Mouse (Mus musculus) neural tube, embryonic 14.5 days (tissue): Measurements from ENCODE around the gene Slc2a9. TPM values are rescaled to one million over a fixed set of nuclear protein-coding genes. Genes with fewer than 3 reads are reported as not detected.

Experiments used
- ATAC-seq: fragments of 200-750 bp; cut with Nextera tagmentation; 2 replicates; pipeline ENCODE4 v1.8.0; 2017; ENCODE audit warnings: low read depth, mild to moderate bottlenecking, moderate TSS enrichment, moderate library complexity
- H3K27ac ChIP-seq: fragments of 300-500 bp; sonication (generic); 2 replicates; pipeline ENCODE4 v1.5.1; 2014; ENCODE audit warnings: low read depth, mild to moderate bottlenecking, control low read depth, low read length, moderate library complexity, mixed read lengths
- H3K27me3 ChIP-seq: fragments of 300-500 bp; sonication (generic); 2 replicates; pipeline ENCODE4 v1.6.1; 2014; ENCODE audit warnings: low read length; ENCODE audit not compliant: control insufficient read depth, insufficient read depth
- H3K36me3 ChIP-seq: fragments of 300-500 bp; sonication (generic); 2 replicates; pipeline ENCODE4 v1.6.1; 2014; ENCODE audit warnings: low read length, mixed read lengths; ENCODE audit not compliant: control insufficient read depth, insufficient read depth
- H3K4me1 ChIP-seq: fragments of 300-500 bp; sonication (generic); 2 replicates; pipeline ENCODE4 v1.6.1; 2014; ENCODE audit warnings: low read length; ENCODE audit not compliant: control insufficient read depth, insufficient read depth
- H3K4me2 ChIP-seq: fragments of 300-500 bp; sonication (generic); 2 replicates; pipeline ENCODE4 v1.6.1; 2014; ENCODE audit warnings: mild to moderate bottlenecking, low read depth, low read length, control low read depth
- H3K4me3 ChIP-seq: fragments of 300-500 bp; sonication (generic); 2 replicates; pipeline ENCODE4 v1.5.1; 2014; ENCODE audit warnings: low read depth, low read length, control low read depth, mixed read lengths
- H3K9ac ChIP-seq: fragments of 300-500 bp; sonication (generic); replicated peaks from 2 replicates; pipeline ENCODE4 v1.6.1; 2014; ENCODE audit warnings: low read depth, mild to moderate bottlenecking, control low read depth, low read length, mixed read lengths
- H3K9me3 ChIP-seq: fragments of 300-500 bp; sonication (generic); 2 replicates; pipeline ENCODE4 v1.6.1; 2016; ENCODE audit warnings: low read length; ENCODE audit not compliant: control insufficient read depth
- WGBS: fragments of 180-500 bp; shearing (Covaris S2); extraction: QIAGEN DNeasy Blood & Tissue Kit; methylation state at CpG from one replicate; pipeline ENCODE4 v1.1.7; 2014; 5-methylcytosine and 5-hydroxymethylcytosine counted together
- polyA plus RNA-seq: library from polyadenylated mRNA; unstranded; fragments of >200 nt; fragmentation: Nextera tagmentation; extraction: Ambion mirVana; gene quantifications from 2 replicates; pipeline ENCODE4 v1.2.1, GENCODE M21; 2014

The Slc2a9 gene
- polyA plus RNA-seq, 1 experiment from 2014 or later, result 0.80 TPM

GRCm38 (mm10) chr5:38540898-38541297 lies 38.0 kb upstream of the Slc2a9 start:
- no peaks in the 10 kb centered on the region for H3K27me3 ChIP-seq
- no peak overlapping the region for H3K9ac ChIP-seq
- no peak overlapping the region for H3K27ac ChIP-seq
- H3K4me1 ChIP-seq, result no peaks in the 10 kb centered on the region
- peaks cover 94% of the 10 kb centered on the region for H3K36me3 ChIP-seq
- no peaks in the 10 kb centered on the region for H3K9me3 ChIP-seq
- 86% methylated on average over 1 of the region's 1 CpGs for WGBS
- H3K4me2 ChIP-seq, result no peak overlapping the region
- ATAC-seq, result no peak
- no peak overlapping the region for H3K4me3 ChIP-seq

- Histone ChIP-seq H3K4me1 (no peaks in the 10 kb centered on the region), H3K4me3 (no peak overlapping the region), H3K4me2 (no peak overlapping the region), H3K36me3 (peaks cover 92% of the 10 kb centered on the region), H3K9me3 (no peaks in the 10 kb centered on the region), H3K27me3 (no peaks in the 10 kb centered on the region), H3K9ac (no peak overlapping the region), H3K27ac (no peak overlapping the region)
- 73% methylated on average over 8 of the region's 8 CpGs for WGBS
- ATAC-seq, result no peak
These were observed 35.6 kb upstream of the Slc2a9 start for GRCm38 (mm10) chr5:38538508-38538907.

GRCm38 (mm10) chr5:38537845-38538244 lies 34.9 kb upstream of the Slc2a9 start:
- ATAC-seq, result no peak
- H3K4me1 ChIP-seq, result no peaks in the 10 kb centered on the region
- 80% methylated on average over 4 of the region's 4 CpGs for WGBS
- no peak overlapping the region for H3K9ac ChIP-seq
- H3K4me3 ChIP-seq, result no peak overlapping the region
- no peaks in the 10 kb centered on the region for H3K9me3 ChIP-seq
- H3K36me3 ChIP-seq, result peaks cover 90% of the 10 kb centered on the region
- no peak overlapping the region for H3K4me2 ChIP-seq
- no peak overlapping the region for H3K27ac ChIP-seq
- H3K27me3 ChIP-seq, result no peaks in the 10 kb centered on the region

GRCm38 (mm10) chr5:38536822-38537221 lies 33.9 kb upstream of the Slc2a9 start:
- ATAC-seq, result no peak
- no peak overlapping the region for H3K9ac ChIP-seq
- no peak overlapping the region for H3K27ac ChIP-seq
- H3K36me3 ChIP-seq, result peaks cover 88% of the 10 kb centered on the region
- H3K4me2 ChIP-seq, result no peak overlapping the region
- WGBS, result 91% methylated on average over 3 of the region's 3 CpGs
- no peak overlapping the region for H3K4me3 ChIP-seq
- no peaks in the 10 kb centered on the region for H3K4me1 ChIP-seq
- no peaks in the 10 kb centered on the region for H3K9me3 ChIP-seq
- H3K27me3 ChIP-seq, result no peaks in the 10 kb centered on the region

- Histone ChIP-seq H3K4me2 (no peak overlapping the region), H3K9me3 (no peaks in the 10 kb centered on the region), H3K36me3 (peaks cover 81% of the 10 kb centered on the region), H3K4me3 (no peak overlapping the region), H3K27ac (no peak overlapping the region), H3K9ac (no peak overlapping the region), H3K4me1 (no peaks in the 10 kb centered on the region), H3K27me3 (no peaks in the 10 kb centered on the region)
- 78% methylated on average over 4 of the region's 4 CpGs for WGBS
- peak; percentile 52; the same call in 1 of the 2 replicates for ATAC-seq
These were observed 29.1 kb upstream of the Slc2a9 start for GRCm38 (mm10) chr5:38532084-38532483.

- Histone ChIP-seq H3K4me3 (no peak overlapping the region), H3K27me3 (no peaks in the 10 kb centered on the region), H3K9me3 (no peaks in the 10 kb centered on the region), H3K9ac (no peak overlapping the region), H3K4me1 (no peaks in the 10 kb centered on the region), H3K36me3 (peaks cover 72% of the 10 kb centered on the region), H3K27ac (no peak overlapping the region), H3K4me2 (no peak overlapping the region)
- WGBS, result 75% methylated on average over 6 of the region's 6 CpGs
- ATAC-seq, result peak; percentile 50; the same call in 1 of the 2 replicates
These were observed 26.9 kb upstream of the Slc2a9 start for GRCm38 (mm10) chr5:38529724-38530428.

- Histone ChIP-seq H3K9me3 (no peaks in the 10 kb centered on the region), H3K36me3 (peaks cover 20% of the 10 kb centered on the region), H3K4me3 (no peak overlapping the region), H3K9ac (no peak overlapping the region), H3K4me2 (no peak overlapping the region), H3K27ac (no peak overlapping the region), H3K27me3 (no peaks in the 10 kb centered on the region), H3K4me1 (no peaks in the 10 kb centered on the region)
- ATAC-seq, result no peak
- 94% methylated on average over 5 of the region's 5 CpGs for WGBS
These were observed 20.0 kb upstream of the Slc2a9 start for GRCm38 (mm10) chr5:38522977-38523376.

GRCm38 (mm10) chr5:38520838-38521237 lies 17.9 kb upstream of the Slc2a9 start:
- Histone ChIP-seq H3K9ac (no peak overlapping the region), H3K27me3 (no peaks in the 10 kb centered on the region), H3K4me1 (no peaks in the 10 kb centered on the region), H3K36me3 (peaks cover 1% of the 10 kb centered on the region; the same call in 1 of the 2 replicates), H3K4me2 (no peak overlapping the region), H3K9me3 (no peaks in the 10 kb centered on the region), H3K4me3 (no peak overlapping the region), H3K27ac (no peak overlapping the region)
- ATAC-seq, result no peak
- 49% methylated on average over 1 of the region's 1 CpGs for WGBS

GRCm38 (mm10) chr5:38516267-38516666 lies 13.3 kb upstream of the Slc2a9 start:
- Histone ChIP-seq H3K27ac (no peak overlapping the region), H3K4me1 (no peaks in the 10 kb centered on the region), H3K9ac (no peak overlapping the region), H3K36me3 (no peaks in the 10 kb centered on the region), H3K4me3 (no peak overlapping the region), H3K4me2 (no peak overlapping the region), H3K27me3 (no peaks in the 10 kb centered on the region), H3K9me3 (no peaks in the 10 kb centered on the region)
- no peak for ATAC-seq
- WGBS, result 68% methylated on average over 6 of the region's 6 CpGs
